Mouse (Mus musculus) liver, embryonic 14.5 days (tissue): Measurements from ENCODE around the gene Ska3. TPM values are rescaled to one million over a fixed set of nuclear protein-coding genes. Genes with fewer than 3 reads are reported as not detected.

Source experiments
- ATAC-seq: fragments of 200-750 bp; cut with Nextera tagmentation; 2 replicates; pipeline ENCODE4 v1.8.0; 2017; ENCODE audit warnings: moderate number of reproducible peaks, mild to moderate bottlenecking, moderate library complexity; ENCODE audit not compliant: insufficient read depth
- DNase-seq, 3 experiments: peaks; one replicate each; pipeline ENCODE4 v3.0.0-alpha.2; 2012 to 2013; ENCODE audit warnings: low read depth in 3 of 3, low spot score in 3 of 3
- H3K27ac ChIP-seq: fragments of 300-500 bp; sonication (generic); 2 replicates; pipeline ENCODE4 v1.5.1; 2014; ENCODE audit warnings: moderate library complexity, mild to moderate bottlenecking, control low read depth, inconsistent platforms
- H3K27me3 ChIP-seq: fragments of 300-500 bp; sonication (generic); 2 replicates; pipeline ENCODE4 v1.6.1; 2014; ENCODE audit warnings: mild to moderate bottlenecking, low read length, moderate library complexity; ENCODE audit not compliant: control insufficient read depth, insufficient read depth
- H3K36me3 ChIP-seq: fragments of 300-500 bp; sonication (generic); replicated peaks from 2 replicates; pipeline ENCODE4 v1.6.1; 2014; ENCODE audit warnings: low read depth; ENCODE audit not compliant: control insufficient read depth, insufficient read depth
- H3K4me1 ChIP-seq, 2 experiments: fragments of 200-500 bp in 1 of 2; fragments of 300-500 bp in 1 of 2; sonication (generic) in 1 of 2; replicated peaks; 2 replicates each; pipeline ENCODE4 v1.6.1; 2012 to 2014; ENCODE audit warnings: antibody characterized with exemption in 1 of 2, inconsistent platforms in 1 of 2, low read length in 1 of 2; ENCODE audit not compliant: control insufficient read depth in 2 of 2, insufficient read depth in 2 of 2
- H3K4me2 ChIP-seq: fragments of 300-500 bp; sonication (generic); 2 replicates; pipeline ENCODE4 v1.6.1; 2014; ENCODE audit warnings: low read depth, mild to moderate bottlenecking, control low read depth, moderate library complexity
- H3K4me3 ChIP-seq, 2 experiments: fragments of 200-500 bp in 1 of 2; fragments of 300-500 bp in 1 of 2; sonication (generic) in 1 of 2; 2 replicates each; pipeline ENCODE4 v1.5.1; 2012 to 2014; ENCODE audit warnings: low read depth in 2 of 2, low read length in 2 of 2, mild to moderate bottlenecking in 2 of 2, control low read depth in 1 of 2, inconsistent platforms in 1 of 2, moderate library complexity in 1 of 2; ENCODE audit not compliant: insufficient read depth in 1 of 2
- H3K9ac ChIP-seq: fragments of 300-500 bp; sonication (generic); replicated peaks from 2 replicates; pipeline ENCODE4 v1.6.1; 2014; ENCODE audit warnings: mild to moderate bottlenecking, control low read depth, moderate library complexity
- H3K9me3 ChIP-seq: fragments of 300-500 bp; sonication (generic); 2 replicates; pipeline ENCODE4 v1.6.1; 2016; ENCODE audit warnings: low read length, mixed read lengths; ENCODE audit not compliant: control insufficient read depth
- CTCF ChIP-seq: IDR thresholded peaks from 2 replicates; pipeline ENCODE4 v1.5.1; 2016; ENCODE audit warnings: antibody characterized with exemption, low read depth, control low read depth
- EP300 ChIP-seq: IDR thresholded peaks from 2 replicates; pipeline ENCODE4 v1.6.1; 2016; ENCODE audit warnings: antibody characterized with exemption, low read depth
- WGBS: fragments of 180-500 bp; shearing (Covaris S2); extraction: QIAGEN DNeasy Blood & Tissue Kit; methylation state at CpG from one replicate; pipeline ENCODE4 v1.1.7; 2014; ENCODE audit not compliant: insufficient replicate concordance; 5-methylcytosine and 5-hydroxymethylcytosine counted together
- polyA plus RNA-seq, 2 experiments: library from polyadenylated mRNA; depleted of rRNA in 1 of 2; stranded (reverse) in 1 of 2; unstranded in 1 of 2; fragments of >200 nt; fragmentation: Nextera tagmentation in 1 of 2; extraction: Ambion mirVana in 1 of 2; gene quantifications; 2 replicates each; pipeline versions ENCODE4 v1.2.1 to v1.2.3; 2012 to 2014

Ska3 gene
- polyA plus RNA-seq, 2 experiments = 8.1 to 9.6 TPM

DNA sequence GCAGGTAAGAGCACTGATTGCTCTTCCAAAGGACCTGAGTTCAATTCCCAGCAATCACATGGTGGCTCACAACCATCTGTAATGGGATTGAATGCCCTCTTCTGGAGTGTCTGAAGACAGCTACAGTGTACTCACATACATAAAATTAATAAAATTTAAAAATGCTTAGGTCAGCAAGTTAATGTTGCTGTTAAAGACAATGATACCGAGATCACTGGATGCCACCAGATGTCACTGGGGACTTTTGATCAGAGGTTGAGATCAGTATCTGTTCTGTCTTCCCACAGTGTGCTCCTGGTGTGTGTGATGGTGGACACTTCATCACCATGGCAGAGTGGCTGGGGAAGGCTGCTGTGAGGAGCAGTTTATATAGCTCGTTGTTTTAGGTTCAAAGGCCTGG lies 36.7 kb downstream of the Ska3 start:
- TF ChIP-seq CTCF (no peak), EP300 (no peak)
- Histone ChIP-seq H3K4me2 (no peak overlapping the region), H3K9me3 (no peaks in the 10 kb centered on the region), H3K9ac (no peak overlapping the region), H3K4me1 (no peaks in the 10 kb centered on the region), H3K4me3 (no peak overlapping the region), H3K27ac (no peak overlapping the region), H3K27me3 (no peaks in the 10 kb centered on the region), H3K36me3 (no peaks in the 10 kb centered on the region)
- WGBS = 73% methylated on average over 2 of the region's 2 CpGs
- no peak for ATAC-seq
- DNase-seq = no peak

DNA sequence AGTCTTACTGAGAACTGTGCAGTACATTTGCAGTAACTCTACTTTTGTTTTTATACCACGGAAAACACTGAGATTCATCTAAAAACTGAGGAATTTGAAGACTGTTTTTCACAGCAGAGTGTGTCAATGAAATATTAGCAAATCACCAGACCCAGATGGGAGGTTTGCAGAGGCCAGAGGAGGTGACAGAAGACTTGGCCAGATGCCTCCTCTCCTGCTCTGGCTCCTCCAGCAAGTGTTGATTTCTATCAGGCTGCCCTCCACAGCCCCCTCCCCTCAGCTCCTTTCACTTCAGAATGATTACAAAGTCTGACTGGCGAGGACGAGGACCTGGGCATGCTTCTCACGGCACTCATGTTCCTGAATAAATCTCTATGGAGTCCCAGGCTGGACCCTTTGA lies 38.6 kb downstream of the Ska3 start:
- Histone ChIP-seq H3K9me3 (no peaks in the 10 kb centered on the region), H3K4me2 (no peak overlapping the region), H3K27me3 (no peaks in the 10 kb centered on the region), H3K27ac (no peak overlapping the region), H3K4me1 (no peaks in the 10 kb centered on the region), H3K9ac (no peak overlapping the region), H3K36me3 (no peaks in the 10 kb centered on the region), H3K4me3 (no peak overlapping the region)
- ATAC-seq (no peak), DNase-seq (no peak)
- TF ChIP-seq CTCF (no peak), EP300 (no peak)
- 59% methylated on average over 4 of the region's 4 CpGs for WGBS

DNA sequence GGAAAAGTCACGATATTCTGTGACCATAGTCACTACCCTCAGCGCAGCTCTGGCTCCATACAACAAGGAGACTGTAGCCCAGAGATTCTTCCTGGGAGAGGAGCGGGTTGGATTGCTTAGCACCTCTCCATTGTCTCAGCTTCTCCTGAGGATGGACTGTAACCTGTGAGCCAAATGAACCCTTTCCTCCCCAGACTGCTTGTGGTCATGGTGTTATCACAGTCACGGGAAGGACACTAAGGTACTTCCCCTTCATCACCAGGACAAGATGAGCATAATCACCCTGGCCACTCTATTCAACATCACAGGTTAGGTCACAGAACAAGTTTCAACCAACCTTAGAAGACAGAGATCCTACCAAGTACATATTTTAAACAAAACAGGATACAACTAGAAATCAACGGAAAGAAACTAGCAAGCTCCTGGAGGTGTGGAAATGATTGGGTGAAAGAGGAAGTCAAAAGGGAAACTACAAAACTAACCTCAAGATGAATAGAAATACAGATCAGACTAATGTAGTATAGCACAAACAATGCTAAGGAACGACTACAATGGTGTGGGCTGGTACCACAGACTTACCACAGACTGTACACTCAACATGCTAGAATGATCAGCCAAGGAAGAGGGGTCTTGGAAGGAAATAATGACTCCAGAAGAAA lies 53.7 kb downstream of the Ska3 start:
- 38% methylated on average over 6 of the region's 6 CpGs for WGBS
- ATAC-seq (no peak), DNase-seq (no peak)
- TF ChIP-seq CTCF = no peak
- TF ChIP-seq EP300 = no peak
- H3K27ac ChIP-seq = no peak overlapping the region
- H3K27me3 ChIP-seq = no peaks in the 10 kb centered on the region
- H3K9me3 ChIP-seq = no peaks in the 10 kb centered on the region
- H3K36me3 ChIP-seq = no peaks in the 10 kb centered on the region
- no peak overlapping the region for H3K9ac ChIP-seq
- H3K4me3 ChIP-seq = no peak overlapping the region
- no peaks in the 10 kb centered on the region; a peak in 1 of 4 replicates for H3K4me1 ChIP-seq
- H3K4me2 ChIP-seq = no peak overlapping the region

DNA sequence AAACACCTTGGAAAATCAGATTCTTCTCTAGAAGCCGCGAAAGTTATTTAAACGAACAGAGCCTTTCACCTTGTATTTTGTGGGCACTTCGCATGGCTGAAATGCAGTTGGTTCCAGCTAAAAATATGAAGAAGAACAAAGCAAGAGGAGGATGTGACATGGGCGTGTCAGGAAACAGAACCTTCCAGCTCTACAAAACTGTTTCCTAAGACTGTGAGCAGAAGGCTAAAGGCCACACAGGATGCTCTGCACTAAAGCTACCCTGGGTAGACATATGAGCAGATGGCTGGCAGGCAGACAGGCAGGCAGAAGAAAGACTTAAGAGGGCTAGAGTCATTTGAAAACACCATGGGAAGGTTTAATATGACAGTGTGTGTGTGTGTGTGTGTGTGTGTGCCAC lies 56.9 kb downstream of the Ska3 start:
- DNase-seq (no peak), ATAC-seq (no peak)
- 63% methylated on average over 5 of the region's 5 CpGs for WGBS
- Histone ChIP-seq H3K27ac (no peak overlapping the region), H3K4me1 (no peaks in the 10 kb centered on the region; a peak in 1 of 4 replicates), H3K4me3 (no peak overlapping the region), H3K9ac (no peak overlapping the region), H3K9me3 (no peaks in the 10 kb centered on the region), H3K27me3 (no peaks in the 10 kb centered on the region), H3K36me3 (no peaks in the 10 kb centered on the region), H3K4me2 (no peak overlapping the region)
- TF ChIP-seq CTCF (no peak), EP300 (no peak)

DNA sequence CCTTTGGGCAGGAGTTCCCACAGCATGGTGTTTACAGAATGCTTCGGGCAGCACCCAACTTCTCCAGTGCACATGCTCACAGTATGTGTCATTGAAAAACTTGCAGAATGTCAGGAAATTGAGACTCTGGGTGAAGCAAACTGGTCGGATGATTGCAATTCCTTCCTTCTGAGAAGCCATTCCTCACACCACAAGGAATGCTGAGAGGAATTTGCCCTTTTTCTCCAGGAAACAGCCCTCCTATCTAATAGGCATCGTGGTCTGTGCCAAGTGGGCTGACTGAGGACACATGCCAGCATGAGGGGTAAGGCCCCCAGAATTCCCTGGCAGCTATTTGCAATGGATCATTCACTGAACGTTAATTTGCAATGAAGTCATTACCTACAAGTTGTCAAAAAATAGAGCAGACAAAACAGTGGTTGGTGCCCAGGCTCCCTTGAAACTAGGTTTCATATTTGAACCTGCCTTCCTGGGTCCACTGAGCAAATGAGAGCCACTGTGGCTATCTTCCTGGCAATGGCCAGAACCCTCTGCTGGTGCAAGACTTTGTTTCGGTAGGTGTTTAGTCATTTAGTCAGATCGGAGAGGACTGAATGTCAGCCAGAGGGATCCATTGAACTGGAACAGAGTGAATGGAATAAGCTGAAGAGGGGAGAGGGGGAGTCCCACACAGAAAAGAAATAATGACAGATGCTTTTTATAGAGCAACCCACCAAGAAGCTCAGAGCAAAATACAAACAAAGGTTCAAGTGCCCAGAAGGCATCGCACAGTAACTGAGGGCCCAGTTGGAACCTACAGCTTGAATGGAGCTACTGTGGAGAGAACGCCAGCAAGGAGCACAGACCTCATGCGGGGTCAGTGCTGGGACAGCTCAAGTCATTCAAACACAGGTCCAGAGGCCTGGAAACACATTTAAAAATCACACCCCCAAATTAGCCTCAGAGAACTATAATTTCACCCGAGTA lies 65.3 kb downstream of the Ska3 start:
- ATAC-seq (no peak), DNase-seq (no peak)
- no peaks in the 10 kb centered on the region for H3K36me3 ChIP-seq
- no peak overlapping the region for H3K4me2 ChIP-seq
- H3K27ac ChIP-seq = no peak overlapping the region
- no peaks in the 10 kb centered on the region for H3K9me3 ChIP-seq
- H3K4me1 ChIP-seq = peaks cover 13 to 15% of the 10 kb centered on the region in 2 experiments
- H3K9ac ChIP-seq = no peak overlapping the region
- TF ChIP-seq CTCF (no peak), EP300 (no peak)
- no peaks in the 10 kb centered on the region for H3K27me3 ChIP-seq
- 67% methylated on average over 10 of the region's 10 CpGs for WGBS
- no peak overlapping the region for H3K4me3 ChIP-seq
